Mouse (Mus musculus) MEL (cell line): ENCODE results near the gene Gtf2e1.

Experiments used
- CHD2 ChIP-seq: IDR thresholded peaks from 2 replicates; pipeline ENCODE4 v1.6.1; 2011; ENCODE audit warnings: low read length, improper control_type of control experiment
- CTCF ChIP-seq, 3 experiments: IDR thresholded peaks in 2 of 3; conservative IDR thresholded peaks in 1 of 3; 2 replicates each; pipeline ENCODE4 v1.5.1; 2011 to 2012; ENCODE audit warnings: low read length in 3 of 3, low read depth in 2 of 3, mild to moderate bottlenecking in 2 of 3, improper control_type of control experiment in 1 of 3, inconsistent platforms in 1 of 3, mixed read lengths in 1 of 3, moderate library complexity in 1 of 3; ENCODE audit not compliant: control insufficient read depth in 1 of 3, insufficient read depth in 1 of 3, poor library complexity in 1 of 3, severe bottlenecking in 1 of 3
- E2F4 ChIP-seq: IDR thresholded peaks from 2 replicates; pipeline ENCODE4 v1.6.1; 2011; ENCODE audit warnings: low read depth, low read length, improper control_type of control experiment, borderline replicate concordance
- GATA1 ChIP-seq: IDR thresholded peaks from 2 replicates; pipeline ENCODE4 v1.6.1; 2011; ENCODE audit warnings: low read depth, low read length, improper control_type of control experiment
- HCFC1 ChIP-seq: IDR thresholded peaks from 2 replicates; pipeline ENCODE4 v1.6.1; 2012; ENCODE audit warnings: low read depth, mild to moderate bottlenecking, inconsistent platforms, low read length, improper control_type of control experiment, moderate library complexity
- MAX ChIP-seq: IDR thresholded peaks from 2 replicates; pipeline ENCODE4 v1.6.1; 2011; ENCODE audit warnings: low read length, improper control_type of control experiment
- MXI1 ChIP-seq: IDR thresholded peaks from 2 replicates; pipeline ENCODE4 v1.6.1; 2011; ENCODE audit warnings: mild to moderate bottlenecking, low read depth, low read length, improper control_type of control experiment
- NRF1 ChIP-seq: IDR thresholded peaks from 2 replicates; pipeline ENCODE4 v1.6.1; 2014; ENCODE audit warnings: low read depth, mild to moderate bottlenecking, inconsistent platforms, low read length, improper control_type of control experiment, moderate library complexity; ENCODE audit not compliant: poor library complexity, insufficient read depth, severe bottlenecking
- POLR2AphosphoS5 ChIP-seq: IDR thresholded peaks from 2 replicates; pipeline ENCODE4 v1.6.1; 2012; ENCODE audit warnings: low read depth, borderline replicate concordance, mild to moderate bottlenecking, inconsistent platforms, low read length, moderate library complexity, mixed read lengths
- RCOR1 ChIP-seq: IDR thresholded peaks from 2 replicates; pipeline ENCODE4 v1.6.1; 2012; ENCODE audit warnings: low read depth, mild to moderate bottlenecking, inconsistent platforms, low read length, improper control_type of control experiment
- TAL1 ChIP-seq: IDR thresholded peaks from 2 replicates; pipeline ENCODE4 v1.6.1; 2012; ENCODE audit warnings: mild to moderate bottlenecking, inconsistent platforms, low read length, moderate library complexity, mixed read lengths
- UBTF ChIP-seq: IDR thresholded peaks from 2 replicates; pipeline ENCODE4 v1.6.1; 2012; ENCODE audit warnings: low read depth, mild to moderate bottlenecking, inconsistent platforms, low read length, improper control_type of control experiment, moderate library complexity, borderline replicate concordance; ENCODE audit not compliant: insufficient read depth
- ZNF384 ChIP-seq: IDR thresholded peaks from 2 replicates; pipeline ENCODE4 v1.6.1; 2012; ENCODE audit warnings: low read depth, mild to moderate bottlenecking, inconsistent platforms, low read length, improper control_type of control experiment

DNA sequence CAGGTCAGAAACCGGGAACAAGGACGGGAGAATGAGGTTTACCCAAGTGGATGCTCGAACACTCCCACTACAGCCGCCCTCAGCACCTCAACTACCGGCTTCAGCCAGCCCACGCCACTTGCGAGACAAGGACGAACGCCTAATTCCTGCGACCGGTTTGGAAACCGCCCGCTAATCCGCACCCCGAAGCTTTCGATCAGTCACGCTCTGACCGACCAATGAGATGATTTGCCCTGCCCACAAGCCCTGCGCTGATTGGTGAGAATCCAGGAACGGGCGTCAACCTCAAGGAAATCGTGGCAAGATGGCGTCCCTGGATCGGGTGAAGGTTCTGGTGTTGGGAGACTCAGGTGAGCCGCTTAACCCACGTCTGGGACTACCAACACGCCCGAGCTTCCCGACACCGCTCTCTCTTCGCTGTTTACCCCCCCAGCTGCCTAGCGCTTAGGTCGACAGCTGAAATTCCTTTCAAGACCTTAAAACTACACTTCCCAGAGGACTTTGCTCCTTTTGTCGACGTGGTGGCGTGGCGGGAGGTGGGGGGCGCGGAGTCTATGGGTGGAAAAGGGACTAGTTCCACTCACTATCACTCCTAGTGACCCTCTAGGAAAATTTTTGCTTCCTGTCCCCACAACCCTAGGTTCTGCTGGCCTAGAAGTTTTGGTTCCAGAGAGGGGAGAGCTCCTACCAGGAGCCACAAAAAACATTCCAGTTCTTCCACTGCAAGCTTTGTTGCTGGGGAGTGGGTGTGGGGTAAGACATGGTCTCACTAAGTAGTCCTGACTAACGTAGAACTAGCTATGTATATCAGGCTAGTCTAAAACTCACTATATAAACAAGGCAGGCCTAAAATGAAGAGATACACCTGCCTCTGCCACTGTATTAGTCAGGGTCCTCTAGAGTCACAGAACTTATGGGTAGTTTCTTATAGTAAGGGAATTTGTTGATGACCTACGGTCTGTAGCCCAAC lies at the start of gene Gtf2e1, which contains the start of gene Rabl3:
- TF ChIP-seq UBTF (no peak), CTCF (IDR thresholded peaks at IDR 0.05 in 2 of 3, conservative IDR thresholded peaks at IDR 0.05 in 1 of 3; ENCODE audit: control insufficient read depth in 1 of 3, insufficient read depth in 1 of 3, low read depth in 2 of 3, low read length in 3 of 3, poor library complexity in 1 of 3, severe bottlenecking in 1 of 3) (no peak), GATA1 (no peak), TAL1 (no peak), POLR2AphosphoS5 (no peak), E2F4 (0 out of 2 replicates have a peak, but pooled peaks have one; percentile 61), MXI1 (peak; percentile 90), MAX (peak; percentile 65), RCOR1 (no peak), NRF1 (no peak), CHD2 (no peak; the same call in 1 of the 2 replicates), HCFC1 (peak; percentile 88), ZNF384 (no peak)
